ENCODE assay signal across 22 mouse cellular contexts in genomic region chr2:33231788-33232187, GRCm38 (mm10). TPM values are rescaled to one million over a fixed set of nuclear protein-coding genes. Genes with fewer than 3 reads are reported as not detected.
DNase-seq lines count a peak whose midpoint lies in the region; ATAC-seq and TF ChIP-seq lines count a peak whose summit lies in the region.
"Had no signal": no experiment of that assay in that cellular context is flagged by ENCODE, and none has a peak within 500 bp of the region (broad histone marks: within the 10 kb centered on the region; RNA-seq: fewer than 3 reads in every experiment).

No protein-coding gene starts in this region.

- H3K27ac ChIP-seq in forebrain, embryonic 10.5 days = peak overlapping the region; percentile 20; the same call in 1 of the 2 replicates
- no peak overlapping the region for H3K27ac ChIP-seq in forebrain, postnatal 0 days (ENCODE audit: low read depth, low read length)
- peak overlapping the region; percentile 50 for H3K27ac ChIP-seq in heart, embryonic 12.5 days (ENCODE audit: poor library complexity, severe bottlenecking)
- H3K27ac ChIP-seq in heart, adult 2 months = no peak overlapping the region
- peak overlapping the region; percentile 79 for H3K27ac ChIP-seq in hindbrain, embryonic 10.5 days
- H3K27ac ChIP-seq in hindbrain, postnatal 0 days = no peak overlapping the region
- H3K27ac ChIP-seq: limb, embryonic 13.5 days; liver, embryonic 12.5 days; neural tube, embryonic 15.5 days; stomach, embryonic 15.5 days had no signal

- no peak overlapping the region for H3K4me2 ChIP-seq in forebrain, postnatal 0 days (ENCODE audit: low read depth)
- no peak overlapping the region for H3K4me2 ChIP-seq in heart, embryonic 12.5 days
- H3K4me2 ChIP-seq in hindbrain, postnatal 0 days (ENCODE audit: low read depth, low read length) = no peak overlapping the region
- H3K4me2 ChIP-seq: limb, embryonic 13.5 days; liver, embryonic 12.5 days; midbrain, embryonic 11.5 days; neural tube, embryonic 15.5 days; stomach, embryonic 15.5 days had no signal

- ATAC-seq in forebrain, postnatal 0 days = no peak; the same call in 1 of the 2 replicates
- ATAC-seq in heart, embryonic 12.5 days (ENCODE audit: insufficient number of reproducible peaks, low FRiP score) = no peak
- ATAC-seq in hindbrain, postnatal 0 days = no peak
- ATAC-seq: inflammation-experienced regulatory T-cells, adult 6 months; liver, embryonic 12.5 days had no signal

- WGBS in forebrain, embryonic 10.5 days = 67% methylated on average over 2 of the region's 2 CpGs
- WGBS in forebrain, postnatal 0 days = 61% methylated on average over 2 of the region's 2 CpGs
- 39% methylated on average over 2 of the region's 2 CpGs for WGBS in heart, embryonic 12.5 days
- 69% methylated on average over 2 of the region's 2 CpGs for WGBS in heart, adult 2 months
- WGBS in hindbrain, embryonic 10.5 days = 48% methylated on average over 2 of the region's 2 CpGs
- 40% methylated on average over 2 of the region's 2 CpGs for WGBS in hindbrain, postnatal 0 days

- no peak for TF ChIP-seq POLR2A in heart, adult 2 months (IDR thresholded peaks at IDR 0.05; ENCODE audit: insufficient read depth, low read depth, low read length)

- intact Hi-C loops in heart, adult 2 months (cut with DNase I) = no loop called here

- peaks cover 38% of the 10 kb centered on the region for H3K4me1 ChIP-seq in forebrain, embryonic 10.5 days
- H3K4me1 ChIP-seq in forebrain, postnatal 0 days (ENCODE audit: insufficient read depth) = peaks cover 5% of the 10 kb centered on the region; the same call in 1 of the 2 replicates
- H3K4me1 ChIP-seq in heart, embryonic 12.5 days (replicated peaks) = peaks cover 63% of the 10 kb centered on the region
- peaks cover 22% of the 10 kb centered on the region for H3K4me1 ChIP-seq in heart, adult 2 months (ENCODE audit: control insufficient read depth, insufficient read depth, low read length)
- peaks cover 51% of the 10 kb centered on the region for H3K4me1 ChIP-seq in hindbrain, embryonic 10.5 days (replicated peaks)
- H3K4me1 ChIP-seq in hindbrain, postnatal 0 days (ENCODE audit: insufficient read depth, low read length) = peaks cover 9% of the 10 kb centered on the region; the same call in 1 of the 2 replicates
- H3K4me1 ChIP-seq: stomach, embryonic 15.5 days had no signal

- no peak overlapping the region for H3K4me3 ChIP-seq in forebrain, embryonic 10.5 days
- H3K4me3 ChIP-seq in forebrain, postnatal 0 days (ENCODE audit: low read depth, low read length) = no peak overlapping the region
- H3K4me3 ChIP-seq in heart, embryonic 12.5 days = no peak overlapping the region
- H3K4me3 ChIP-seq in heart, adult 2 months = no peak overlapping the region
- H3K4me3 ChIP-seq in hindbrain, embryonic 10.5 days = no peak overlapping the region
- H3K4me3 ChIP-seq in hindbrain, postnatal 0 days (ENCODE audit: low read length) = no peak overlapping the region
- H3K4me3 ChIP-seq: limb, embryonic 13.5 days; liver, embryonic 12.5 days; neural tube, embryonic 15.5 days; stomach, embryonic 15.5 days had no signal

- no peak for DNase-seq in forebrain, embryonic 10.5 days (ENCODE audit: extremely low spot score, low spot score)
- no peak for DNase-seq in forebrain, postnatal 0 days
- no peak for DNase-seq in heart, adult 2 months
- DNase-seq in hindbrain, embryonic 10.5 days (ENCODE audit: low spot score) = no peak
- no peak for DNase-seq in hindbrain, postnatal 0 days (ENCODE audit: low spot score)
- DNase-seq in ZHBTc4 (ENCODE audit: low read depth, low spot score) = peak; percentile 67
- no peak for DNase-seq in right cerebral cortex, postnatal 4 days
- DNase-seq: adrenal gland, postnatal 14 days; cerebellum, adult 8-10 months; cerebellum, postnatal 36 days; kidney, adult 18-20 months; kidney, postnatal 4 days; lung, adult 18-20 months; right cerebral cortex, adult 18-20 months; thymus, postnatal 25 days had no signal

- no peak overlapping the region for H3K9ac ChIP-seq in forebrain, postnatal 0 days
- 0 out of 2 replicates have a peak overlapping the region, but pooled peaks have one; percentile 17 for H3K9ac ChIP-seq in heart, embryonic 12.5 days
- H3K9ac ChIP-seq in heart, adult 2 months (ENCODE audit: low read depth, low read length) = no peak overlapping the region
- H3K9ac ChIP-seq in hindbrain, postnatal 0 days (replicated peaks; ENCODE audit: low read length) = no peak overlapping the region
- H3K9ac ChIP-seq: limb, embryonic 13.5 days; liver, embryonic 12.5 days; neural tube, embryonic 15.5 days; stomach, embryonic 15.5 days had no signal

- peaks cover 55% of the 10 kb centered on the region for H3K36me3 ChIP-seq in forebrain, embryonic 10.5 days (replicated peaks)
- H3K36me3 ChIP-seq in forebrain, postnatal 0 days (ENCODE audit: insufficient read depth) = peaks cover 5% of the 10 kb centered on the region; the same call in 1 of the 2 replicates
- peaks cover 40% of the 10 kb centered on the region for H3K36me3 ChIP-seq in heart, embryonic 12.5 days
- no peaks in the 10 kb centered on the region for H3K36me3 ChIP-seq in heart, adult 2 months (ENCODE audit: control insufficient read depth, insufficient read depth, low read length)
- peaks cover 45% of the 10 kb centered on the region for H3K36me3 ChIP-seq in hindbrain, embryonic 10.5 days
- H3K36me3 ChIP-seq in hindbrain, postnatal 0 days (ENCODE audit: insufficient read depth, low read length) = no peaks in the 10 kb centered on the region; the same call in 1 of the 2 replicates
- H3K36me3 ChIP-seq: liver, embryonic 12.5 days; neural tube, embryonic 15.5 days; stomach, embryonic 15.5 days had no signal

- TF ChIP-seq EP300 in heart, adult 2 months (IDR thresholded peaks at IDR 0.05; ENCODE audit: insufficient read depth, low read depth, low read length) = no peak

- H3K27me3 ChIP-seq in forebrain, embryonic 10.5 days (ENCODE audit: poor library complexity, severe bottlenecking) = no peaks in the 10 kb centered on the region
- H3K27me3 ChIP-seq in forebrain, postnatal 0 days (ENCODE audit: insufficient read depth, low read length) = no peaks in the 10 kb centered on the region
- H3K27me3 ChIP-seq in heart, embryonic 12.5 days (replicated peaks) = no peaks in the 10 kb centered on the region
- H3K27me3 ChIP-seq in heart, adult 2 months (ENCODE audit: control insufficient read depth, insufficient read depth, low read length) = no peaks in the 10 kb centered on the region
- H3K27me3 ChIP-seq in hindbrain, embryonic 10.5 days (ENCODE audit: insufficient read depth, poor library complexity, severe bottlenecking) = no peaks in the 10 kb centered on the region
- no peaks in the 10 kb centered on the region for H3K27me3 ChIP-seq in hindbrain, postnatal 0 days (ENCODE audit: insufficient read depth, low read length)
- H3K27me3 ChIP-seq: limb, embryonic 13.5 days; liver, embryonic 12.5 days; neural tube, embryonic 15.5 days; stomach, embryonic 15.5 days had no signal

- H3K79me2 ChIP-seq in heart, adult 2 months (replicated peaks; ENCODE audit: control insufficient read depth, insufficient read depth, low read length) = no peaks in the 10 kb centered on the region

- TF ChIP-seq CTCF in forebrain, postnatal 0 days (IDR thresholded peaks at IDR 0.05; ENCODE audit: low read depth) = no peak
- TF ChIP-seq CTCF in heart, adult 2 months (IDR thresholded peaks at IDR 0.05) = no peak
- TF ChIP-seq CTCF in hindbrain, postnatal 0 days (IDR thresholded peaks at IDR 0.05; ENCODE audit: low read depth) = no peak

- no peaks in the 10 kb centered on the region for H3K9me3 ChIP-seq in forebrain, embryonic 10.5 days
- no peaks in the 10 kb centered on the region for H3K9me3 ChIP-seq in forebrain, postnatal 0 days (ENCODE audit: low read length)
- no peaks in the 10 kb centered on the region for H3K9me3 ChIP-seq in heart, embryonic 12.5 days (replicated peaks)
- H3K9me3 ChIP-seq in hindbrain, embryonic 10.5 days = no peaks in the 10 kb centered on the region
- H3K9me3 ChIP-seq in hindbrain, postnatal 0 days (ENCODE audit: low read length) = no peaks in the 10 kb centered on the region
- H3K9me3 ChIP-seq: limb, embryonic 13.5 days; liver, embryonic 12.5 days; neural tube, embryonic 15.5 days; stomach, embryonic 15.5 days had no signal

RNA-seq across cellular contexts. Expression of gene Angptl2, which starts 15.9 kb away (rescaled TPM):
- 24.3 and 25.1 TPM in 2 replicates for polyA plus RNA-seq in forebrain, embryonic 10.5 days (2016; fragmentation: Nextera tagmentation; extraction: Ambion mirVana)
- 7.9 and 17.5 TPM in 2 replicates for total RNA-seq in forebrain, postnatal 0 days (2014; rRNA removed)
- polyA plus RNA-seq in forebrain, postnatal 0 days (2015; fragmentation: Nextera tagmentation; extraction: Ambion mirVana) = 7.1 and 7.7 TPM in 2 replicates
- polyA plus RNA-seq in heart, embryonic 12.5 days (2016; fragmentation: Nextera tagmentation; extraction: Ambion mirVana) = 54.6 and 54.7 TPM in 2 replicates
- 10 to 100 TPM; 45.3 to 46.2 TPM for total RNA-seq in heart, adult 2 months (2021)
- 91.4 and 128 TPM in 2 replicates for polyA plus RNA-seq in heart, adult 2 months (2012; rRNA removed)
- 26.0 and 26.7 TPM in 2 replicates for polyA plus RNA-seq in hindbrain, embryonic 10.5 days (2016; fragmentation: Nextera tagmentation; extraction: Ambion mirVana)
- 16.3 and 22.0 TPM in 2 replicates for total RNA-seq in hindbrain, postnatal 0 days (2014; rRNA removed)
- polyA plus RNA-seq in hindbrain, postnatal 0 days (2015; fragmentation: Nextera tagmentation; extraction: Ambion mirVana) = 9.3 and 11.5 TPM in 2 replicates

Comparison
In these comparisons a context has a peak if more than half of its experiments do, and no peak if none do; other contexts are left out.
1. H3K27ac ChIP-seq: peak in forebrain, embryonic 10.5 days (single experiment), heart, embryonic 12.5 days (single experiment) and hindbrain, embryonic 10.5 days (single experiment); none in forebrain, postnatal 0 days (single experiment), heart, adult 2 months (single experiment) and hindbrain, postnatal 0 days (single experiment).